ENCODE assay signal across 28 mouse cellular contexts in the genomic region with DNA sequence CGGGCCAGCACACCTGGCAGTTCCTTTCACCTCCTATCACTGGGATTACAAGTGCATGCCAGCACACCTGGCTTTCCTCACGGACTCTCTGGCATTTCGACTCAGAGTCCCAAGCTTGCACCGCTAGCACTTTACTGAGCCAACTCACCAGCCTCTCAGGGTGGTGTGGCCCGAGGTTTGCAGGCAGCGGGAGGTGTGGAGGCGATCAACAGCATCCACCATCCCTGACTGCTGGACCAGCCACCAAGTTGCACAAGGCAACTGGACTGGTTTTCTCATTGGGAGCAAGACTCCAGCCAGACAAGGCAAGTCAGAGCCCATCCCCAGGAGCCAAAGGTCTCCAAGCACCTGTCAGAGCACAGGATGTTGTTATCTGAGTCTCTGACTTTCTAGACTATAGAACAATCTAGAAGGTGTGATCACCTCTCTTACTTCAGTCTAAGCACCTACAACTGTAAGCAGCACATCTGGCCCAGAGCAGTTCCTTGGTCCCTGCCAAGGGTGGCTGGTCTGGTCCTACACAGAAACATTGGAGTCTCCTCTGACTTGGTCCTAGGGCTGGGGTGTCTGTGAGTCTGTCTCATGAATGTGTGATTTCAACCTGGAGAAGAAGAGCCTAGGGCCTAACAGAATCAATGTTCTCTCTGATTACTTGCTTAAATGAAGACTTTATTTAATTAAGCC.
DNase-seq lines count a peak whose midpoint lies in the region; ATAC-seq lines count a peak whose summit lies in the region.
"Had no signal": no experiment of that assay in that cellular context is flagged by ENCODE, and none has a peak within 500 bp of the region (broad histone marks: within the 10 kb centered on the region; RNA-seq: fewer than 3 reads in every experiment).

No protein-coding gene starts in this region.

- H3K36me3 ChIP-seq in hindbrain, embryonic 16.5 days (ENCODE audit: control insufficient read depth, insufficient read depth, low read length) = no peaks in the 10 kb centered on the region
- H3K36me3 ChIP-seq in hindbrain, embryonic 14.5 days (replicated peaks; ENCODE audit: control insufficient read depth, insufficient read depth) = no peaks in the 10 kb centered on the region
- H3K36me3 ChIP-seq: embryonic facial prominence, embryonic 13.5 days; forebrain, embryonic 12.5 days; heart, embryonic 13.5 days; stomach, embryonic 15.5 days had no signal

- H3K27ac ChIP-seq in hindbrain, embryonic 16.5 days (ENCODE audit: low read depth, low read length) = no peak overlapping the region; the same call in 1 of the 2 replicates
- H3K27ac ChIP-seq in hindbrain, embryonic 14.5 days = no peak overlapping the region
- H3K27ac ChIP-seq: embryonic facial prominence, embryonic 13.5 days; forebrain, embryonic 12.5 days; heart, adult 2 months; heart, embryonic 13.5 days; liver, embryonic 14.5 days; stomach, embryonic 15.5 days had no signal

- peak; percentile 51 for ATAC-seq in hindbrain, embryonic 16.5 days
- no peak for ATAC-seq in hindbrain, embryonic 14.5 days (ENCODE audit: low FRiP score)
- peak; percentile 51 for ATAC-seq in inflammation-experienced regulatory T-cells, adult 6 months
- ATAC-seq: intestine, postnatal 0 days; Patski had no signal

- H3K4me1 ChIP-seq in hindbrain, embryonic 16.5 days (ENCODE audit: control insufficient read depth, insufficient read depth, low read depth, low read length) = no peaks in the 10 kb centered on the region
- H3K4me1 ChIP-seq in hindbrain, embryonic 14.5 days (replicated peaks; ENCODE audit: control insufficient read depth, insufficient read depth, low read length) = 0 out of 2 replicates have a peak, but pooled peaks cover 3% of the 10 kb centered on the region
- H3K4me1 ChIP-seq: embryonic facial prominence, embryonic 13.5 days; forebrain, embryonic 12.5 days; stomach, embryonic 15.5 days had no signal

- no peaks in the 10 kb centered on the region for H3K27me3 ChIP-seq in hindbrain, embryonic 16.5 days (replicated peaks; ENCODE audit: control insufficient read depth, insufficient read depth, low read length)
- no peaks in the 10 kb centered on the region for H3K27me3 ChIP-seq in hindbrain, embryonic 14.5 days (ENCODE audit: control insufficient read depth, insufficient read depth, low read length)
- H3K27me3 ChIP-seq: embryonic facial prominence, embryonic 13.5 days; forebrain, embryonic 12.5 days; heart, embryonic 13.5 days; Patski; stomach, embryonic 15.5 days had no signal

- H3K4me2 ChIP-seq in hindbrain, embryonic 16.5 days (ENCODE audit: low read length) = no peak overlapping the region
- H3K4me2 ChIP-seq in hindbrain, embryonic 14.5 days (replicated peaks) = no peak overlapping the region
- H3K4me2 ChIP-seq: embryonic facial prominence, embryonic 13.5 days; forebrain, embryonic 12.5 days; heart, embryonic 13.5 days; stomach, embryonic 15.5 days had no signal

- DNase-seq in hindbrain, embryonic 14.5 days (ENCODE audit: low spot score) = no peak
- peak; percentile 16 for DNase-seq in A20 (ENCODE audit: low read depth, low spot score)
- peak; percentile 27 for DNase-seq in CD4-positive, CD25-positive, alpha-beta regulatory T cell, adult 2 months (ENCODE audit: low read depth, low spot score)
- DNase-seq in cerebellum, postnatal 36 days = no peak
- DNase-seq: adrenal gland, postnatal 14 days; cerebellum, adult 11 months; cerebellum, adult 9-10 months; gastrocnemius, postnatal 14 days; heart, adult 2 months; heart, postnatal 10 days; kidney, postnatal 14 days; layer of hippocampus, adult 9-11 months; liver; lung, adult 2 months; lung, postnatal 14 days; midbrain, embryonic 14.5 days; right cerebral cortex, postnatal 25 days had no signal

- H3K9ac ChIP-seq in hindbrain, embryonic 16.5 days (ENCODE audit: low read depth, low read length) = no peak overlapping the region
- H3K9ac ChIP-seq in hindbrain, embryonic 14.5 days = no peak overlapping the region
- H3K9ac ChIP-seq: embryonic facial prominence, embryonic 13.5 days; forebrain, embryonic 12.5 days; forebrain, postnatal 0 days; heart, embryonic 13.5 days; liver, embryonic 14.5 days; stomach, embryonic 15.5 days had no signal

- H3K4me3 ChIP-seq in hindbrain, embryonic 16.5 days (ENCODE audit: low read length) = no peak overlapping the region
- H3K4me3 ChIP-seq in hindbrain, embryonic 14.5 days (replicated peaks; ENCODE audit: low read length) = no peak overlapping the region
- H3K4me3 ChIP-seq: embryonic facial prominence, embryonic 13.5 days; erythroblast, embryonic 14.5 days; forebrain, embryonic 12.5 days; heart, adult 2 months; heart, embryonic 13.5 days; stomach, embryonic 15.5 days had no signal

- WGBS in hindbrain, embryonic 16.5 days = 83% methylated on average over 7 of the region's 7 CpGs
- 90% methylated on average over 7 of the region's 7 CpGs for WGBS in hindbrain, embryonic 14.5 days

- H3K9me3 ChIP-seq in hindbrain, embryonic 16.5 days (ENCODE audit: control insufficient read depth, low read length) = no peaks in the 10 kb centered on the region
- H3K9me3 ChIP-seq in hindbrain, embryonic 14.5 days (ENCODE audit: control insufficient read depth, low read length) = no peaks in the 10 kb centered on the region
- H3K9me3 ChIP-seq: embryonic facial prominence, embryonic 13.5 days; forebrain, embryonic 12.5 days; heart, embryonic 13.5 days; stomach, embryonic 15.5 days had no signal

Comparison
In these comparisons a context has a peak if more than half of its experiments do, and no peak if none do; other contexts are left out.
1. DNase-seq: peak in A20 (single experiment) and CD4-positive, CD25-positive, alpha-beta regulatory T cell, adult 2 months (single experiment); none in hindbrain, embryonic 14.5 days (single experiment) and cerebellum, postnatal 36 days (0 of 2).